Mouse (Mus musculus): Measurements from ENCODE around the gene Stard3.

- no peak for TF ChIP-seq POLR2A (IDR thresholded peaks at IDR 0.05; ENCODE audit: borderline replicate concordance, extremely low read depth, low read depth, low read length)
- TF ChIP-seq CTCF (IDR thresholded peaks at IDR 0.05; ENCODE audit: insufficient read depth, low read length) = no peak
Measured at GRCm38 (mm10) chr11:98333981-98334741, 24.0 kb upstream of the Stard3 start.
